Mouse (Mus musculus) adrenal gland, postnatal 10 days (tissue): ENCODE data around the gene Gm815. TPM values are rescaled to one million over a fixed set of nuclear protein-coding genes. Genes with fewer than 3 reads are reported as not detected.

Experiments used
- DNase-seq: peaks from one replicate; pipeline ENCODE4 v3.0.0; 2021; ENCODE audit warnings: mixed read lengths
- total RNA-seq, 2 experiments: library from RNA; stranded (reverse); gene quantifications; 2 replicates each; pipeline ENCODE4 v1.2.3; 2021

The Gm815 gene
- total RNA-seq, 2 experiments from 2014 or later, result not detected

DNA sequence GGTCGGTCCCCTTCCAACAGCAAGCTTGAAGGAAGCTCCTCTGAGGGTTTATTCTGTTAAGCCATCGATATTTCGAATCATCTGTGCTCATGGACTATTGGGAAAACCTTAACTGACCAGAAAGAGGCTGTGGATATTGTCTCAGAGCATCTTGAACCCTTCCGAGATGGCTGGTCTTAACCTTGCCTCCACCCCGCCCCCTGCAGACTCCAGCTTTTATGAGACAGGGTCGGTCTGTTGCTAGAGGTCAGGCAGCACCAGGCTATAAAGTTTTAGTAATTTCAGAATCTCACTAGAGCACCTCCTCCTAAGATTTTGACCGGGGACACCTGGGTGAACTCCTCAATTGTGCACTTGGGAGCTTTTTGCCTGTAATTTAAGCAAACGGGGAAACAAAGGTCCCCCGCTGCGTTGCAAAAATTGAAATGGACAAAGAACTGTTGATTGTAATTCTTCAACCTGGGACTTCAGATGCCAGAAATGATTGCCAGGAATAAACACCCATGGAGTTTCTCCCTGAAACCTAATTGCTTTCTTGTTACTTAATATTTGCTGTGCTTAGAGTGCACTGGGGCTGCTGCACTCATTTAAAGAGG is 8.4 kb upstream of the Gm815 start:
- DNase-seq, result no peak

DNA sequence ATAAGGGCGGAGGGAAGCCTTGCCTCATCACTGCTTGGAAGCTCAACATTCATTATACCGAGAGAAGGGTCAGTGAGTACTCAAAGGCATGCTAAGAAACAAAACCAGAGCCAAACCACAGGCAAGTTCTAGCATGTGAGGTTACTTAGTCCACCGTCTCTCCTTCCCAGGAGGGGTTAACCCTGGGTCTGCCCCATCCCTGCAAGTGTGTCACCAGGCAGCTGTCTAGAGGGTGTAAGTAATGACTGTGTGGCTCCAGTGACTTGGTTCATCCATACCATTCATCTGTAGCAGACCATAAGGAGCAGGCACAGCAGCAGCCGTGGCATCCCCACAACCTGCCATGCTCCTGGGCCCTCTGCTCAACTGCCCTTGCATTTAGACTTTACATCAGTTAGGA is 5.8 kb upstream of the Gm815 start:
- DNase-seq, result no peak

DNA sequence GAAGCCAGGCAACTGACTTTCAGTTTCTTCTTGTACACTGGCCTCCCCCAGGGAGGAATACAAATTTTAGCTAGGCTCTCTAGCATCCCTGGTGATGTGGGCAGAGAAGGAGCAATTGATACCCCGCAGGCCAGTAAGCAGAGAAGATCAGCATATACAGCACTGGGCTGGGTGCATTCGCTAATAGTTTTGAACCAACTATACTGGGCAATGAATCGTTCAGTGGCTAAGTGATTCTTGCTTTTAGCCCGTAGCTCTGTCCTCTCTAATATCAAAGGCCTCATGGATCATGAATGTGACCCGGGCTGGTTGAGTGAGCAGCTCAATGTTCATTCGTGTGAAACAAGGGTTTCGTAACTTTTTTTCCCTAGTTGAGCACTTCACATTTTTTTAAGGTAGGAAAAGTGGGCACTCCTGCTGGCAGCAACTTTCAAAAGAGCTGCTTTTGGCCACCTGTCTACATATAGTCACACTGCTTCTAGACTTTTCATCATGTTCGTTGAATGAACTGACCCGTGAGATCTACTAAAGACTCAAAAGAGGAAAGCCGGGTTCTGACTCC is 3.7 kb upstream of the Gm815 start:
- no peak for DNase-seq

DNA sequence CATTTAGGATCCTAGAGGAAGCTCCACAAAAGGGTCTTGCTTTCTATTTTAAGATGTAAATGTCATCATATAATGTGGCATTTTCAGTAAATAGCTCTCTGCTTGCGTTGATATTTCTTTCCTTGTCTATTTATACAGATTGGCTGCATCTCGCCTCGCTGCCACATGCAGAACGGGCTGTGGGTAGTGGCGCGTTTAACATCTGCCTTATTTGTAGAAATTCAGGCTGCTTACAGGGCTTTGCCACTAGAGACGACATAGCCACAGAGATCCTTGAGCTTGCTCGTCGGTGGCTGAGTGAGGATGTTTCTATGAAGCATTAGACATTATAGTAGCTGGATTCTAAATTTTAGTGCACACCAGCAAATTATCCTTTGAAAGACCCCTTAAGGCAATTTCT is 2.5 kb downstream of the Gm815 start:
- DNase-seq, result no peak

DNA sequence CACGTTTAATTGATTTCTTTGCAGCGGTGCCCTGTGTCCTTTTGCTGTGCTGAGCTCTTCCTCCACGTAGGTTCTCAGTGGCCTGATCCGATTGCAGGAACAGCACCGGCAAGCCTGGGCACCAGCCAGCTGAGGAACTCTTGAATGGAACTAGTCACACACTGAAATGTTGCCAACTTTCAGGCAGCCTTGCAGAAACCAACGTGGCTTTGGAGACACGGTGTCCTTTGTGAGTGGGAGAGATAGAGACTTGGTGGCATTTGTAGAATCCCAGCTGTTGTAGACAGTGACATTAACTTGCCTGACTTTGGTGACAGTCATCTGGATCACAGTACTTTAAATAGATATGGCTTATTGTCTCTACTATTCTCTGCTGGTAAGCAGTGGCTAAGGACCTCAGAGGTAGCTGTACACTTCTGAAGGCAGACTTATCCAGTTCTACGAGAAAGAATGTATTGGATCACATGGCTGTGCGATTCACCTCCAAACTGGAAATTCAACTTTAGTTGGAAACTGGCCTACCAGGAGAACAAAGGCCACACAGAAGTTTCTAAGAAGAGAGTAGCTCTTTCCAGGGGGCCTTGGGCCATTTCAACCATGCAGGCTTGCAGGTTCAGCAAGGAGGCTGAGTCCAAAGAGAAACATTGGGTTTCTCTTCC is 5.8 kb downstream of the Gm815 start:
- peak; percentile 62 for DNase-seq

DNA sequence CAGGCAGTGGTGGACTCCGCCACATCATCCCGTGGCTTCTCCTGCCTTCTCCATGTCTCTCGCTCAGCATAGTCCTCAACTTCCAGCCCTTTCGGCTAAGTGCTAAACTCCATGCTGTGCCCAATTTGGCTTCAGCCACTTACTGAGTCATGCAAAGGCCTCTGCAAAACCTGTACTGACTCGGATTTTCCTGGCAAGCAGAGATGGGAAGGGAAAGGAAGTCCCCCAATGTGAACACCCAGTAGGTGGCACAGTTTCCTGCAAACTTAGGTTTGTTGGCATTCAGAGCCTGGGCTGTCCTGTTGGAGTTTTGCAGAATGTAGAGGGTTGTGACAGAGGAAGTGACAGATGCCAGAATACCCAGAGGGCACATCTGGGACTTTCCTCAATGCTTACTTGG is 7.2 kb downstream of the Gm815 start:
- peak; percentile 6 for DNase-seq

DNA sequence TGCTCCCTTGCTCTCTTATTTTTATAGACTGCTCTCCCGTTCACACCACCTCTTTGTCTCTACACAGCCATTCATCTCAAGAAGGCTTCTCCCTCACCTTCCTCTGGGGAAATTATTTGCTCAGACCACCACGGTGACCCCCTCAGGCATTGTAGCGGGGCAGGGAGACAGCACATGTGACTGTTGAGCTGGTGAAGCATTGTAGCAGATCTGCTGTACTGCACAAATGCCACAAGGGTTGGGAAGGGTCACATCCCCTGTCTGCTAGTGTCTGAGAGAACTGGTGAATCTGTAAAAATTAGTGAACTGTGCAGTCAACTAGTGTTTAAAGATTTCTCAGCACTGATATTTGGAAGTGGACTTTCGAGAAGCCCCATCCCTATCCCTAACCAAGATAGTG is 16.5 kb downstream of the Gm815 start:
- DNase-seq, result no peak

DNA sequence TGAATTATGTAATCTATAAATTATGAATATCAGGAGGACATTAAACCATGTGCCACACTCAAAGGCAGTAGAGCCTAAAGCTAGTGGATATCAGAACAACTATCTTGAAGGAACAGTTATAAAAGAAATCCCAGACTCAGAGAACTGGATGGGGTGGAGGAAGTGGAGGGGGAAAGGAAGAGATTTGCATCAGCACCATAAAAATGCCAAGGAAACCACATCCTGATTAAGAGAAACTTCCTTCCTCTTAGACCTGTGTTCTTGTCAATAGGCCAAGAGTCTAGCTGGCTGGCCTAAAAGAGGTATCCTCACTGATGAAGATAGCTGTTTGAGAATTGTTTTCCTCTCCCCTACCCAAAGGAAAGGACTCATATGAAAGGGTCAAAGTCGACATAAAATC is 28.6 kb downstream of the Gm815 start:
- DNase-seq, result no peak

DNA sequence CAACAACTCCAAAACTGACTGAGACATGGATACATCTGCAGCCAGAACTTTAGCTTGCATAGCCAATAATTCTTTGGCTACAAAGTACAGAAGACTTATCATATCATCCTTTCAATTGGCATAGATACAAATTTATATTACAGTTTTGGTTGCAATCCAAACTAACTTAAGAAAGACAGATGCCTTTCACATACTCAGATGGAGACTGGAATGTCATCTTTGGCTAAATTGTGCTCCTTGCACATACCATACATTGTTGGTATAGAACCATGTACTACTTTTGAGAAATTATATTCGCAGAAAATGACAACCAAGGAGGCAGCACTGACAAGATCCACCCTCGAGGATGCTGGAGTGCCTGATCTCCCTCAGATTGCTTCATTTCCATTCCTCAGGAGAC is 35.1 kb downstream of the Gm815 start:
- no peak for DNase-seq

DNA sequence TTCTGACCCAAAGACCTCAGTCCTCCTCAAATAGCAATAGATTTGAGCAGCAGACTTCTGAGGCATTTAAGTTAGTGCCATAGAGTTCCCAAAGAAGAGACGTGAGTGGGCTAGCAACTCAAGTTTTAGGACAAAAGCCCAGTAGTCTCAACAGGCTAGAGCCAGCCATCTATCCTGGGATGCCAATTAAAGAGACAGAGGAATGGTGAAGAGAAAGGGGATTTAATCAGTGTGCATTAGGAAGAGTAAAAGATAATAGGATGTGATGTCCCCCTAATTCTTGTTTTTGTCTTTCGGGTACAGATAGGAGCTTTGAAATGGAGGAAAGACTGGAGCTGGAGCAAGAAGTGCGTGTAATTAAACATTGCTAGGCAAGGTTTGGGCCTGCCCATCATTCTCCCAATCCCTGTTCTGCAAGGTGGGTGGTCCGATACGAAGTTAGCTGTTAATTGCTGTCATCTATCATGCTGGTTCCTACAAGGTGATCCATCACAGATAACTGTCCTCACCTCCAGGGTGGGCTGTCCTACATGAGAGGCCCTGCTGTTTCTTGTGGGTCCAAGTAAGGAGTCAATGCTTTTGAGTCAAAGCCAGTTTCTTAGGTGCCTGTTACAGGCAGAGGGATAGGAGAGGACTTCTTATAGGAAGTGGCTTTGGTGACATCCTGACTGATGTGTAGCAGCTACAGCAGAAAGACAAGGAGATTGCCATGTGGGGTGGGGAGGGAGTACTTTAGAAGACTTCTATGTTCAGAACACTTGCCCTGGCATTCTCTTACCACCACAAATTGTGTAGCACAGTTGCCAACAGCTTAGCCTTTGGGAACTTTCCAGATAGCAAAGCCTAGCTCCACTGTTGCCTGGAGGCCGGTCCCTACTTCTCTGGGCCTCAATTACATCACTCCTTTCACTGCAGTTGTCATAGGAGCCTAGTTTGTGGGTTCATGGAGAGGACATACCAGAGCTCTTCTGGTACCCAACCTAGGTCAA is 44.9 kb downstream of the Gm815 start:
- DNase-seq, result no peak

DNA sequence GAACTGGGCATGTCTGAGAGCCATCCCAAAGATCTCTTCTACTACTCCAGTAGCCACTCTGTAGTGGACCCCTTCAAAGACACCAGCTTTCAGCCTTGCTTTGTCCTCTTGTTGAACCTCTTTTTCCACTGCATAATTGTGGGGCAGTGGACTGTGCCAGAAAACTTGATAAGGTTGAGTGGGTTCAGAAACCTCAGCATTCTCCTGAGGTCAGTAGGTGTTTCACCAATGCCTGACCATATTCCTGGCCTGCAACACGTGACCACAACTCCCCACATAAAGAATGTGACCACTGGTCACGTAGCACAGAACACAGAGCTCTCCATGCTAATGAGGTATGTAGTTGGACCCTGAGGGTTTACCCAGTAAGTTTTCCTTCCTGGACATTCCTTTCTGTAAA is 48.5 kb downstream of the Gm815 start:
- no peak for DNase-seq
